Mouse (Mus musculus) heart, adult 9 months (tissue): Measurements from ENCODE around the gene Psmc3.
"Not testable (repeated sequence)": the region's sequence is repeated elsewhere in the genome, so short reads cannot be mapped to it uniquely, and the experiment has no call there.

Experiments used
- DNase-seq, 2 experiments: peaks; one replicate each; pipeline ENCODE4 v3.0.0; 2022; ENCODE audit warnings: low spot score in 2 of 2

Gene Psmc3

DNA sequence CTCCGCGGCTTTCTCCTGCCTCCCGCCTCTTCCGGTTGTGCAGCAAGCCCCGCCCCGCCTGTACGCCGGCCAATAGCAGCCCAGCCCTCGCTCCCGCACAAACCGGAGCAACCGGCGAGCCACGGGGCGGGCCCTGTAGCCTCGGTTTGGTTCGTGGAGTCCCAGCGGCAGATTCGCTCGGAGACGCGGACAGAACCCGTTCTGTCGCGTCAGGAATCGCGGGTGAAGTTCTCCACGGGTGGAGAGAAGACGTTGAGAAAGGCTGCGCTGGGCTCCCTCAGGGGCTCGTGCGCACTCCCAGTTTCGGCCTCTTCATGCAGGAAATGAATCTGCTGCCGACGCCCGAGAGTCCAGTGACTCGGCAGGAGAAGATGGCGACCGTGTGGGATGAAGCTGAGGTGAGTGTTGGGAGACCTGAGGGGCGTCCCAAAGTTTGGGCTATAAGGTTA, at the start of gene Psmc3:
Gene Psmc3, plus strand, starts transcription at position 76 of the 449 bp plus-strand sequence.
- DNase-seq, result peak; percentile 94 to 96

GRCm38 (mm10) chr2:91008536-91008935, 45.3 kb upstream of the Psmc3 start:
- DNase-seq, result no peak

DNA sequence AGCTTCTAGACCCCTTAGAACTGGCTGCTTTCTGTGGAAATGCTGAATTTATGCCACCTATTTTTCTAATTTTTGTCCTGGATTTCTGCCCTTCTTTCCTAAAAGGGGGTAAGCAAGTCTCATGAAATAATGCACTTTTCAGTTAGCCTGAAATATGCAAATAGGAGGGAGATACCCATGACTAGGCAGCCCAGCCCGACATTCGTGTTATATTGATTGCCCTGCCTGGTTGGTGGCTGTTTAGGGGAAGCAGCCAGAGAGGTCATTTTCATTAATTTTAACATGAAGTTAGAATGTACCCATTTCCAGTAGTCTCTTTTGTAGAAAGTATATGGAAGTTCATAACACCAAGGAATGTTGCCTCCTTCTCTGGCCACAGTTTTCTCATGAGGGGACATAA, 39.9 kb upstream of the Psmc3 start:
- no peak for DNase-seq

- DNase-seq, result peak in 1 of 2 experiments; percentile 4
Observed at GRCm38 (mm10) chr2:91015386-91015785, 38.4 kb upstream of the Psmc3 start.

DNA sequence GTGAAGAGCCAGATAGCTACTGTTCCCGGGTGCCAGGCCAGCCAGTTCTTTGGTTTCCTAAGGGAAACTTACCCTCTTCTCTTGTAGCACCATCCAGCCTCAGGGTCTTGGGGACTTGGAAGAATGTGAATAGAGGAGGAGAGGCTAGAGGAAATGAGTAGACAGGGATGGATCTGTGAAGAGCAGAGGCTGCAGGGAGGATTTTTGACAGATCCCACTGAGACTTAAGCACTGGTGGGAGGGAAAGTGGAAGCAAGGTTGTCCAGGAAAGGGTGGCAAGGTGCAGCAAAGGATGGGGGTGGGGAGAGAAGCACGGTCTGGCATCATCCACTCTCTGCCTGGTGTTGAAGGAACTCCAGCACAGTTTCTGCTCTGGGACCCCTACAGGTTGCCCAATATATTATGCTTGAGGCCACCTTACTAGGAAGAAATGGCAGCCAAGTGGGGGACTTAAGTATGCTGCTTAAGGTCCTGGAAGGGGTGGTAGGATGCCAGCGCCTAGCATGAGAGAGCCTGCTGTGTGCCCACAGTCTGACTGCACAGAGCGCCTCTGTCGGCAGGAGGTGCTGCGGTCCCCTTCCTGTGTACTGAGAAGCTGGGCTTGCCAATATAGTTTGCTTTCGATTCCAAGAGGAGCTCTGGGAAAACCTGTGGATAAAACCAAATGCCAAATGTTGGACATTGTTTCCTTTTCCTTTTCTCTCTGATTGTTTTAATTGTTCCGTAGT, 35.6 kb upstream of the Psmc3 start:
- DNase-seq, result peak; percentile 33 to 44

GRCm38 (mm10) chr2:91019911-91020310, 33.9 kb upstream of the Psmc3 start:
- no peak for DNase-seq

- not testable (repeated sequence) for DNase-seq
Observed at GRCm38 (mm10) chr2:91022266-91022665, 31.5 kb upstream of the Psmc3 start.

DNA sequence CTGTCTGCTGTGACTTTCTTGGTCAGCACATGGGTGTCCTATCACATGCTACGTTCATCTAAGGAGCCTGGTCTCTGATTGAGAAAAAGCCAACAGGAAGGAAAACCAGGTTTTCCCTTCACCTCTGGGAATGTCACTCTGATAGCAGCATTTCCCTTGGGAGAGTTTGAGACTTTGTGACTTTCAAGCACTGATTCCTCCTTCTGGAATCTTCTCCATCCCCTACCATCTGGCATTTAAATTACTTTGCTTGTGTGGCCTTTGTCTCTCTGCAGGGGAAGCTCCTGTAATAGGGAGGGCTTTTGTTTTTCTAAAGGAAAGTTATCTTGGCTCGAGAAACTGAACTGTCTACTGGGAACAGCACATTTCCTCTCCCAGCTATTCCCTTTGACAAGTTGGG, 30.7 kb upstream of the Psmc3 start:
- peak; percentile 66 to 84 for DNase-seq

DNA sequence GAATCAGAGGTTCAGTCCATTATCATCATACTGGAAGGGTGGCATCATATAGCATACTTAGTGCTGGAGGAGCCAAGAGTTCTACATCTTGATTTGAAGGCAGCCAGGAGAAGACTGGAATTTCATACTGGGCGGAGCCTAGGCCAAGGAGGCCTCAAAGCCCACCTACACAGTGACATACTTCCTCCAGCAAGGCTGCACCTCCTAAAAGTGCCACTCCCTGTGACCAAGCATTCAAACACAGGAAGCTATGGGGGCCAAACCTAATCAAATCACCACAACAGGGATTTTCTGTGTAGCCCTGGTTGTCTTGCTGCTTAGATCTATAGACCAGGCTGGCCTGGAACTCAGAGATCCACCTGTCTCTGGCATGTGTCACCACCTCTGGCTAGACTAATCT, 29.9 kb upstream of the Psmc3 start:
- peak in 1 of 2 experiments; percentile 7 for DNase-seq

GRCm38 (mm10) chr2:91025081-91025516, 28.7 kb upstream of the Psmc3 start:
- no peak for DNase-seq

DNA sequence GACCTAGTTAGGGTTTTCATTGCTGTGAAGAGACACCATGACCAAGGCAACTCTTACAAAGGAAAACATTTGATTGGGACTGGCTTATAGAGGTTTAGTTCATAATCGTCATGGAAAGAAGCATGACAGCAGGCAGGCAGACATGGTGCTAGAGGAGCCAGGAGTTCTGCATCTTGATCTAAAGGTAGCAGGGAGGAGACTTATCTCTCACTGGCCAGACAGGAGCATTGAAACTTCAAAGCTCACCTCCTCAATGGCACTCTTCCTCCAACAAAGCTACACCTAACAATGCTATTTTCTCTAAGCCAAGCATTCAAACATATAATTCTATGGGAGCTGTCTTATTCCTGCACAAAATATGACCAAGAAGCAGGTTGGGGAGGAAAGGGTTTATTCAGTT, 27.3 kb upstream of the Psmc3 start:
- no peak for DNase-seq

DNA sequence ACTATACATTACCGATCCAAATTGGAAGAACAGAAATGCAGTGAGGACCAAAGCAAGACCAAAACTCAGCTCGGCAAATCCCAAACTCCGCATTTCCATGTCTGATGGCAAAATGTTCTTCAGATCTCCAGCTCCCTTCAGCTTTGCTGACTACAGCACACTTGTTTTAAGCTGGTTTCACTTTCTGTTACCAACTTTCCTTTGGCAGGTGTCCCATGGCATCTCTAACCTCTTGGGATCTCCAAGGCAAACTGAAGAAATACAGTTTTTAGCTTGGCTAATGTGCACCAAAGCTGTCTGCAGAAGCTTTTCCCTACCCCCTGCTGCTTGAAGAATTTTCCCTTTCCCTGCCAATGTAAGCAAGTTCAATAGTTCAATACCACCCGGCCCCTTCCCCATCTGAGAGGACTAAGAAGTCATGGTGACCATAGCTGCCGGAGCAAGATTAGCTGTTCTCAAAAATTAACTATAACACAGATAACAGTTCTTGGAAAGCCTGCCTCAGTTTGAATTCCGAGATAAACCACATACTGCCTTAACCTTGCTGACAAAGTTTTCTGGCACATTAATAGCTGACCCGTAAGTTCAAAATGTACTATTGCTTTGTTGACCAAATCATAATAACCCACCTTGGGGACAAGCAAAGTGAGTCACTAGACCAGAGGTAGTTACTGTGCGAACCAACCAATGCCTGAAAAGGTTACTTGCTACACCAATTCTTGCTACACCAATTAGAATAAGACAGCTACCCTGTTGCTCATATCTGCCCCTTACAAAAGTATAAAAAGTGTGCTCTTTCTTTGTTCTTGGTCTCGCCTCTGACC, 26.2 kb upstream of the Psmc3 start:
- DNase-seq, result peak; percentile 31 to 43

DNA sequence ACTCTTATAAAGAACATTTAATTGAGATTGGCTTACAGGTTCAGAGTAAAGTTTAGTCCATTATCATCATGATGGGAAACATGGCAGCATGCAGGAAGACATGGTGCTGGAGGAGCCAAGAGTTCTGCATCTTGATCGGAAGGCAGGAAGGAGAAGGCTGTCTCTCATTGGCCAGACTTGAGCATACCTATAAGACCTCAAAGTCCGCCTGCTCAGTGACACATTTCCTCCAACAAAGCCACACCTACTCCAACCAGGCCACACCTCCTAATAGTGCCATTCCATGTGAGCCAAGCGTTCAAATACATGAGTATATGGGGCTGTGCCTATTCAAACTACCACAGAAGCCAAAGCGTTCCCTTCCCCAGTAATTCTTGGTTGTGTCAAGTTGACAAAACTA, 22.6 kb upstream of the Psmc3 start:
- DNase-seq, result no peak

DNA sequence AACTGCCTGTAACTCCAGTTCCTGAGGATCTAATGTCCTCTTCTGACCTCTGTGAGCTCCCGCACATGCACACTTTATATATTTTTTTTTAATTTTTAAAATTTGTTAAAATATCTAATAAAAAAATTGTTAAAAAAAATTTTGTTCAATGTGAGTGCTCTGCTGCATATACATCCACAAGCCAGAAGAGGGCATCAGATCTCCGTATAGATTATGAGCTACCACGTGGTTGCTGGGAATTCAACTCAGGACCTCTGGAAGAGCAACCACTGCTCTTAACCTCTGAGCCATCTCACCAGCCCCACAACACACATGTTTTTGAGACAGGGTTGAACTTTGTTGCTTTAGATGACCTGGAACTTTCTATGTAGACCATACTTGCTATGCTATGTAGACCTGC, 20.8 kb upstream of the Psmc3 start:
- no peak for DNase-seq

- peak; percentile 58 to 63 for DNase-seq
Observed at GRCm38 (mm10) chr2:91035385-91035784, 18.4 kb upstream of the Psmc3 start, which contains the start of gene Rapsn. Rapsn (plus strand) TSS chr2:91035620.

DNA sequence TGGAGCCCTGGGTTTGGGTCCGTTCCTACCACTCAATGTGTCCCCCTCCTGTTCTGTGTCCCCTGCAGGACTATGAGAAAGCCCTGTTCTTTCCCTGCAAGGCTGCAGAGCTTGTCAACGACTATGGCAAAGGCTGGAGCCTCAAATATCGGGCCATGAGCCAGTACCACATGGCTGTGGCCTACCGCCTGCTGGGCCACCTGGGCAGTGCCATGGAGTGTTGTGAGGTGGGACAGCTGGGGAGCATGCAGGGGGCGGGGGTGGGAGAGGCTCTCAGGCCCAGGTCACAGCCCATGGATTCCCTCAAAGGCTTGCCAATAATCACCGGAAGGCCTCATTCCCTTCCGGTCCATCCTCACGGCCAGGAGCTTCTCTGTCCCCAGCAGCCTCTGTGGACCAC, 12.0 kb upstream of the Psmc3 start:
- DNase-seq, result no peak

- DNase-seq, result no peak
Observed at GRCm38 (mm10) chr2:91042651-91043398, 11.0 kb upstream of the Psmc3 start.

GRCm38 (mm10) chr2:91044727-91045126, 9.1 kb upstream of the Psmc3 start:
- DNase-seq, result no peak

DNA sequence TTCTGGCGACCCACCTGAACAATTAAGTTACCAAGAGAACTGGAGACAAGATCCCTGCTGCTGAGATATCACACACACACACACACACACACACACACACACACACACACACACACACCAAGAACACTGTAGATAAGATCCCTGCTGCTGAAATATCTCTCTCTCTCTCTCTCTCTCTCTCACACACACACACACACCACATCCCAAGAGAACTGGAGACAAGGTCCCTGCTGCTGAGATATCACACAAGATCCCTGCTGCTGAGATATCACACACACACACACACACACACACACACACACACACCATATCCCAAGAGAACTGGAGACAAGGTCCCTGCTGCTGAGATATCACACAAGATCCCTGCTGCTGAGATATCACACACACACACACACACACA, 8.0 kb upstream of the Psmc3 start:
- DNase-seq, result not testable (repeated sequence)

DNA sequence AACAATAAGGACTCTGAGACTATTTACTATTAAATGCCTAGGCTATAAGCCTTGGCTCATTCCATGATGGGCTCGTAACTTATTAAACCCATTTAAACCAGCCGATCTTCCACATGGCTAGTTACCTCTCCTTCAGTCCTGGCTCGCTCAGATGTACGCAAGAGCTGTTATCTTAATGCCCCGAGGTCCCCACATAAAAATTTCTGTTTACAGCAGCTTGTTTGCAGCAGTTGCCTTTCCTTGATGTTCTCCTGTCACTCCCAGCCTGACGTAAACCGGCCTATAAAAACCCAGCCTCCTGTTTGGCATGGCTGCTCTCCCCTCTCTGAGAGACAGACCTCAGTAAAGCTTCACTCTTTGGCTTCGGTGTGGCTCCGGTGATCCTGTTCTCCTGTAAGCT, 6.5 kb upstream of the Psmc3 start:
- DNase-seq, result no peak

DNA sequence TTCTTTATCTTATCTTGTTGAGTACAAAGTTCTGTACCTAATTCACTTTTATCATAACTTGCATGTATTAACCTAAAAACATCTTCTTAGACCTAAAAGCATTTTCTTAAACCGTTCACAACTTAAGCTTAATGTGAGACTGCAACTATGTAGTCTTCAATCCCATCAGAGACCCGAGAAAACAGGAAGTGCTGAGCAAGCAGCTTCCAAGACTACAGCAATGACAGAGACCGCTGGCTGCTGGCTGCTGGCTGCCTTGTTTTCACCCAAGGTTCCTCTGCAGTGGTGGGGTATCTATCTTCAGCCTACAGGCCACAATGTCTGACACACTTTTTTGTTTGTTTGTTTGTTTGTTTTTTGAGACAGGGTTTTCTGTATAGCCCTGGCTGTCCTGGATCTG, 1.9 kb upstream of the Psmc3 start:
- DNase-seq, result no peak

GRCm38 (mm10) chr2:91052752-91053151, 1.1 kb upstream of the Psmc3 start:
- DNase-seq, result no peak
